Comparison of ENCODE assay signal across 18 mouse cellular contexts in genomic region chr1:60752986-60753385, GRCm38 (mm10).
"Had no signal": no experiment of that assay in that cellular context is flagged by ENCODE, and none has a peak within 500 bp of the region (broad histone marks: within the 10 kb centered on the region; RNA-seq: fewer than 3 reads in every experiment).

No protein-coding gene starts in this region.

- DNase-seq: gastrocnemius, postnatal 14 days; gastrocnemius, postnatal 36 days; heart, adult 11 months; heart, adult 2 months; heart, postnatal 14 days; heart, postnatal 4 days; kidney, adult 11 months; kidney, adult 2 months; kidney, adult 9 months; kidney, postnatal 14 days; kidney, postnatal 36 days; layer of hippocampus, adult 9-11 months; layer of hippocampus, postnatal 36 days; left cerebral cortex, postnatal 4 days; liver; liver, embryonic 13.5 days had no signal

- ATAC-seq: hindbrain, embryonic 16.5 days; intestine, embryonic 16.5 days had no signal
